Mouse (Mus musculus): ENCODE data around the gene Gm20388.

The Gm20388 gene

DNA sequence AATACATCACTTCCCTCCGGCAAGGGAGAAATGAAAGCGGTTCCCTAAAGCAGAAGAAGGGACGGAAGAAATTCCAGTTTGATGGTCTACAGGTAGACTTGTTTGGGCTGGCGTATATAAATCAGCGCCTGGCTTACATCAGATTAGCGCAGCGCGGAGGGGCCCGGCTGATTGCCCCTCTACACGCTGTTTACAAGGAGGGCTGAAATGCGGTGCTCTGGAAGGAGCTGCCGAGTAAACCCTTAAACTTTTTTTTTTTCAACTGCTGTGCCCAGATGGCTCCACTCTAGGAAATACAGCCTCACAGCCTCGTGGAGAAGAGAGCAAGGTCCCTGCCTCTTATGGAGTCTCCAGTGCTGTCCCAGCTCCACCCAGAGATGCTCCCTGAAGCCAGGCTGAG lies 1070.3 kb downstream of the Gm20388 start:
- no peak for DNase-seq (ENCODE audit: low spot score in 2 of 2)

DNA sequence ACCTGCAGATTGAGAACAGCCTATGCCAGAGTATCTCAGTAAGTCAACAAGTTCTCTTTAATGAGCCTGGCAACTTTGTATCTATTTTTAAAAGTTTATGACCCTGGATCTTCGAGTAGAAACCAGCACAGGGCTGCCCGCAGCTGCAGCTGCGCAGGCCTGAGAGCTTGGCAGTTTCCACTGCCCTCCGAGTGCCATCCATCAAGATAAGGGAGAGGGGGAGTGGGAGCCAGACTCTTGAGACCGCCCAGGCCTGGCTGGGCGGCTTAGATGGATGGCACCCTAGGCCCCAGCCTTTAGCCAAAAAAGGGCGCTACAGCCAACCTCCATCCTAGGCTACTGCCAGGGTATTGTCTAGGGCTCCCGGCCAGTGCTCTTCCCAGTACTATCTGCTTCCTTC lies 1074.2 kb downstream of the Gm20388 start:
- DNase-seq (ENCODE audit: low spot score in 2 of 2) = no peak

DNA sequence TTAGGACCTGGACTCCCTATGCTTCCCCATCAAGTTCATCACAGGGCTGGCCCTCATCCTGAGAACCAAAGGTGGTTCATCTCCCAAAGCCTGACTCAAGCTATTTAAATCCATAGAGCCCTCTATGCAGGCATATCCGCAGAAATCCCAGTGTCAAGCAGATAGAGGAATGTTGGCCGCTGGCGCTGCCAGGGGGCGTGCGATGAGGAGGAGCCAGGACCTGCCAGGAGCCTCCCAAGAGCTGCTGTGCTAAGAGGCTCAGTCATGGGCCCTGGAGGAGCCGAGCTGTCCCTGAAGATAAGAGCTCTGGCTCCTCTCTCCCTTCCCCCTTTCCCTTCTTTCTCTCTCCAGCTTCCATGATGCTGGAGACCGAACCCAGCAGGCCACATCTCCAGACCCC lies 1075.4 kb downstream of the Gm20388 start:
- no peak for DNase-seq (ENCODE audit: low spot score in 2 of 2)

DNA sequence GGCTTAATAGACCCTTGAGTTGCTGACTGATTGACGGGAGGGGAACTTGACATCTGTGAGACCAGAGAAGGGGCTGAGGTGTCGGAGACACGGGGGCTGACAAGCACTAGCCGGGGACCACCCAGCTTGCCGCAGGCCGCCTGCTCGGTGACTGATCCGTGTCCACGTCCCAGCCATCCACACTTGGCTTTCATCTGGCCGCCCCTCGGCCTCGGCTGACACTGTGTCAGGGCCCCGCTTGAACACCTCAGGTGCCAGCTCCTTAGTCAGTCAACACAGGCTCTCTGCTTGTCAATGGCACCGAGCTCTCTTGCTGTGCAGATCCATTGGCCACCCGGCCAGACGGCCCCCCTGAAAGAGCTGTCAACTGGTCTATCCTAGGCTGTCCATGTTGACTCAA lies 1083.1 kb downstream of the Gm20388 start:
- DNase-seq (ENCODE audit: low spot score in 2 of 2) = no peak

DNA sequence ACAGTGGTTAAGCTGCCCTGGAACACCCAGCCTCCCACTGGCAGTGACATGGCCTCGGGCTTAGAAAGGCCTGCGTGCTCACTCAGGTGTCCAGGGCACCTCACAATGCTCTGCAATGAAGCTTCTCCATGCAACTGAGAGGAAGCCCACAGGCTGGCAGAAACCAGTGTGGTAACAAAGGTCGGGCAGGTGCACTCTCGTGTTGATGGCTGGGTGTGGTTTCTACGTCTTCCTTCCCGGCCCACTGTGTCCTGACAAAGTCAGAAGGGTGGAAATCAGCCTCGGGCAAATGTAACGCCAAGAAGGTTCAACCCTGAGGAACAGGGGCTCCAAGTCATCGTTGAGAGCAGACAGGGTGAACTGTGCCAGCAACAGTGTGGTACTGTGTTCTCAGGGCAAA lies 1084.8 kb downstream of the Gm20388 start:
- DNase-seq (ENCODE audit: low spot score in 2 of 2) = no peak

DNA sequence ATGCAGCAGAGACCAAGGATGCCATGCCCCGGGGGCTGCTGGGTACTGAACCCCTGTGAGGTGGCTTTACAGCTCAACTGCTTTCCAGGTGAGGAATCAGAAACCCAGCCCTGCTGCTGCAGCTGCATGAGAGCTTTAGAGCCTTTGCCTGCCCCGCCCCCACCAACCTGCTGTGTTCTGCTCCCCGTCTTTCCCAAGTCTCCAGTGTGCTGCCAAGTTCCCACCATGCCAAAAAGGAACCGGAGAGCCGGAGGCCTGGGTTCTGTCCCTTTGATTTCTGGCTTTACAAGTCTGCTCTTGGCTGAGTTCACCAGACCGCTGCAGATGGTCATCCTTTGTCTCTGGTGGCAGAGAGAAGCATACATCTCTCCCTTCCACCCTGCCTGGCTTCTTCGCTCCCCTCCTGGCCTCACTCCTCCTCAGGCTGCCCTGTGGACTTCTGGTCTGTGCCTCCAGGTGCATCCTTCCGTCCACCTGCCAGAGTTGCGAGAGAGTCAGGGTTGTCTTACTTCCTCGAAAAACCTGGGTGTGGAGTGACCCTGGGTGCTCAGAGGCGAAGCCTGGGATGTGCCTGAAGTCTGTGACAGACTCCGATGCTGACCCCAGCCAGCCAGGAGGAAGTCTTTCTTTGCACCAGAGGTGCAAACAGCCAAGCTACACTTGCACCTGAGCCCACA lies 1086.4 kb downstream of the Gm20388 start:
- DNase-seq (ENCODE audit: low spot score in 2 of 2) = no peak

DNA sequence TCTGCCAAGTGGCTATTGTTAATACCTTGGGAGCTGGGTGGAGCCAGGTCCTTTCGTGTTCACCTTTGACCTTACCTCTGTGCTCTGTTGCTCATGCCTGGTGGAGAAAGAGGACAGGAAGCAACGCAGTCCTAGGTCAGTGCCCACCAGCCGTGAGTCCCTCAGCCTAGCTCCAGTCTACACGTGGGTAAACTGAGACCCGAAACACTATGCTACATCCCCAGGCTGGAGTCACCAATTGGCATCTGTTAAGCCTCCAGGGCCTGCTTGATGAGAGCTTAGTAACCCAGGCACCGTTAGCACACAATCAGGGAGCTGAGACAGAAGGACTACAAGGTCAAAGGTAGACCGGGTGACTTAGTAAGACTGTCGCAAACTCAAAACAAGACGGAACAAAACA lies 1087.3 kb downstream of the Gm20388 start:
- no peak for DNase-seq (ENCODE audit: low spot score in 2 of 2)

DNA sequence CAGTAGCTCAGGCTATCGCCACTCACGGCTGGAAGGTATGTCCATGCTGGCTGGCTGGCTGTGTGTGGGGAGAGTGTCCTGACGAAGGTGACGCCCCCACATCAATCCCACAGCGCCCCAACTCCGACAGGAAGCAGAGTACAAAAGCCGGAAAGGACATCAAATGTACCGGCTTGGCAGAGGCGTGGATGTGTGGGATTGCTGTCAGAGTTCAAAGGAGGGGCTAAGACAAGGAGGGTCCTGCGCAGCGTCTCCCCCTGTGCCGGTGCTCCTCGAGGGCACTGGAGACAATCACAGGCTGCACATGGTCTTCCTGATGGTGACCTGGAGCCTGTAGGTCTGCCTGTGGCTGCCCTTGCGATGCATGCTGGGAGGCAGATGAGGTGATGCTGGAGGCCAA lies 1088.3 kb downstream of the Gm20388 start:
- DNase-seq (ENCODE audit: low spot score in 2 of 2) = no peak

DNA sequence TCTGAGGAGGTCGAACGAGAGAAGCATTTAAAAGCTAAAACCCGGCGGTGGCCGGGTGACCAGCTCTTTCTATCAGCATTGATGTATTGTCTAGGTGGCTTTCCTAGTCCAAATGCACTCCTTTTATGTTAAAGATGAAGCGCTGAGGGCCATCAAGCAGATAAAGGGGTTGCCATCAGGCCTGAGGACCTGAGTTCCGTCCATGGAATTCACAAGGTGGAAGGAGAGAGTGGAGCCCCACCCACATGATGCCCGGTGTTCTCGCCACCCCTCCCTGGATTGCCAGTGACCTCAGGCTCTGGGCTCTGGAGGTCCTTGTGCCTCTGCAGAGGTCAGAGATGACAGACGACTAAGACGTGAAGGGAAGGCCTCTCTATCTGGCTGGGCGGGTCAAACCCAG lies 1091.3 kb downstream of the Gm20388 start:
- DNase-seq (ENCODE audit: low spot score in 2 of 2) = no peak

DNA sequence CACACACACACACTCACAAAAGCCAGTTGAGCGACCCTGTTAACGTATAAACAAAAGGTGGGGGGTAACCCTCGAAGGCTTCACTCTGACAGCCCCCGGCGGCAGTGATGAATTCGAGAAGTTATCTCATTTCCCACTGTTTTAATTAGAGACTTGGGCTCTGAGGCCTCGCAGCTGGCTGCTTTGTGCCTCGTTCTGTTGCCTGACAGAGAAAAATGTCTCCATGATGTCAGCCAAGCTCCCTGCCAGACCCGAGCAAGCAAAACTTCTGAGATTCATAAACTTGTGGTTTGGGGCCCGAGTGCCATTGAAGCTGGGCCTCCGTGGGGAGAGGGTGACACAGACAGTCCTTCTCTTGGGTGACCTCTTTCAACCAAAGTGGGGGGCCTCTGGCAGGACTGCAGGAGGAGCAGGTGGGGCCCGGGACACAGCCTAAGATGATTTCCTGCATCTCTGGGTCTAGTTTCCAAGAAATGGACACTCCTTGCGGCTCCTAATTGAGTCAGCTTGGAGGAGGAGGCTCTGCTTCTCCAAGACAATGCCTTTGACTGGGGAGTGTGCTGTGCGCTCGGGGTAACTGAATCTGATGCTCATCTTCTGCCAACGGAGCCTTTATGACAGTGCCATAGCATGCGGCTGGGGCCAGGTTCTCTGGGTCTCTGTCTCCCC lies 1092.4 kb downstream of the Gm20388 start:
- no peak for DNase-seq (ENCODE audit: low spot score in 2 of 2)

DNA sequence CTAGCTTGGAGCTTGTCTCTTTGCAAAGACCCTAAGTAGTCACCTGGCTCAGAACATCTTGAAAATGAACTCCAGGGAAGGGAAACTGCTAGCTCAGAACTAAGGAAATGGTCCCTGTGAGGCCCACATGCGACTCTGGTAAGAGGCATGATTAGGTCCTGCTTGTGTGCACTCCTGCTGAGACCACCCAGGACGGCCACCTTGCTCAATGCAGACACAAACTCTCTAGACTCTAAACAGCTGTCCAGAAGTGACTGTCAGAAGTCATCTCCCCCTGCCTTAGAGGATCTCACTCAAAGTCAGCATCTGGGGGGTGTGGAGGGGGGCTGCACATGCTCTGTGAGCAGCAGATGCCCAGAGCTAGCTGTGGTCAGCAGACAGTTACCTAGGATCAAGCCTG lies 1093.0 kb downstream of the Gm20388 start:
- DNase-seq (ENCODE audit: low spot score in 2 of 2) = no peak

DNA sequence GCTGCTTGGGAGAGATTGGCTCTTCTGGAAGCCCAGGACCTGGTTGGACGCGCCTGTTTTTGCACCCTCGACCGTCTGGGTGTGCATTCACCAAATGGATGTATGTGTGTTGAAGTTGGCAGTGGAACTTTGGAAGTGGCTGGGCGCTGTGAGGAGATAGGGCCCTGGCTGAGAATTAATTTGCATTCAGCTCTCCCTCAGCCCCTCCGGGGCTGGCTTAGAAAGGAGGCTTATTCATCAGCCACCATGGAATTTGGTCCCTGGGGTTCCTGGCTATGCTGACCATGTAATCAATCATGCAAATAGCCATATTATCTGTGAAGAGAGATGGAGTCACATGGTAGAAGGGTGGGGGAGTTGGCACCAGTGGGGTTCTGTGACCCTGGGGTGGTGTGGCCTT lies 1102.7 kb downstream of the Gm20388 start:
- no peak for DNase-seq (ENCODE audit: low spot score in 2 of 2)

DNA sequence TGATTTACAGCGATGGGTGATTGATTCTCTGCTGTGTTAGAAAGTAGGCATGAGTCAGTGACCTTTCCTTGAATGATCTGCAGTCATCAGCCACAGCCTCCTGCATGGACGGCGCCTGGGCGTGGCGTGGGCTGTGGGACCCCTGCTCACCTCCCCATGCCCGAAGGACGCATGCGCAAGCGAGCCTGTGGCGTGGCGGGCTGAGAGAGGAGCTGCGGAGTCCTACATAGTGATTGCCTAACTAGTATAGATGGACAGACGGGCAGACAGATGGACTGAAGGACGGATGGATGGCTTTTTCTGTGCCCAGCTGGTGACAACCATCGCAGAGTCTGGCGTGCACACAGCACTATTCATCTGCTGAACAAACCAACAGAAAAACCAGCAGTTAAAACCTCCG lies 1106.0 kb downstream of the Gm20388 start:
- DNase-seq (ENCODE audit: low spot score in 2 of 2) = no peak

DNA sequence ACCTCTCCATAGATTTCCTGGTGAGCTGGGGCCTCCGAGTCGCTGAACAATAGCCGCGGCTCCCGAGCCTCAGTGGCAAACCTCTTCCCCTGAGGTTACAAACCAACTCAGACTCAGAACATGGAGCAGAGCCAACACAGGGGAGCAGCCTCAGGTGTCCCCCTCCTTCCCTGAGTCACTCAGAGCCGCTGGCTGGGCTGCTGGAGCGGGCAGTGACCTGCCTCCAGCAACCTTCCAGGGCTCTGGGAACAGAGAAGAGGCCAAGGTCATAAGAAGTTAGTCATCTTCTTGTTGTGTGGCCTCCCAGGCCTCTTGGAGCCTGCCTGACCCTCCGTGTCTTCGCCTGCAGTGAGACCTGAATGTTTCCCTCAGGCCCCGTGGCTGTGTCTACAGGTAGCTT lies 1107.6 kb downstream of the Gm20388 start:
- DNase-seq (ENCODE audit: low spot score in 2 of 2) = no peak

DNA sequence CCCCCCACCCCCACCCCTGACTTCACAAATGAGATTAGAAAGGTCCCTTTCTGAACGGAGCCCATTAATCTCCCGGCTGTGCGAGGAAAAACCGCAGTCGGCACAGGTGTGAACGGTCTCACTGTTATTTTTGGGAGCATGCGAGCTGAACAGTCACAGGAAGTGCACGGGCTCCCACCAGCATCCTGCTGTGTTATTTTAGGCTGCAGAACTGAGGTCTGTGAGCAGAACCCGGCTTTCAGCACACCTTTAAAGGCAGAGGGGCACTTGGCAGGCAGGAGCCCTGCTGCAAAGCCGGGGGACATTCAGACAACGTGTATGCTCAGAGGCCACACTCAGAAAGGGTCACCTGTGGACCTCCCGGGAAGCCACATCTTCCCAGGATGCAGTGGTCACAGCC lies 1110.8 kb downstream of the Gm20388 start:
- no peak for DNase-seq (ENCODE audit: low spot score in 2 of 2)

DNA sequence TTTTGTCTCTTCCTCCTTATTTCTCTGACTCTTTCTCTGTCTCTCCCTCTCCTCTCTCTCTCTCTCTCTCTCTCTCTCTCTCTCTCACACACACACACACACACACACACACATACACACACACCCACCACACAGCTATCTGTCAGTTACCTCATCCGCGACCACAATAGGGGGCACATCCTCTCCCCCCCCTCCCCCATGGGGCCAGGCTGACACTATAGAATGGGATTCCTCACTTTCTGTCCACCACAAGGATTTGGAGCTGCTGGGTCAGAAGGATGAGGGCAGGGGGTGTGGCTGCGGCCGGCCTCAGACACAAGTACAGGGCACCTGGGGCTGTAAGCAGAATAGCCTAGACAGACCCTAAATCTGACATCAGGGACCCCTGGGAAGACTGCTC lies 1112.4 kb downstream of the Gm20388 start:
- DNase-seq (ENCODE audit: low spot score in 2 of 2) = no peak

DNA sequence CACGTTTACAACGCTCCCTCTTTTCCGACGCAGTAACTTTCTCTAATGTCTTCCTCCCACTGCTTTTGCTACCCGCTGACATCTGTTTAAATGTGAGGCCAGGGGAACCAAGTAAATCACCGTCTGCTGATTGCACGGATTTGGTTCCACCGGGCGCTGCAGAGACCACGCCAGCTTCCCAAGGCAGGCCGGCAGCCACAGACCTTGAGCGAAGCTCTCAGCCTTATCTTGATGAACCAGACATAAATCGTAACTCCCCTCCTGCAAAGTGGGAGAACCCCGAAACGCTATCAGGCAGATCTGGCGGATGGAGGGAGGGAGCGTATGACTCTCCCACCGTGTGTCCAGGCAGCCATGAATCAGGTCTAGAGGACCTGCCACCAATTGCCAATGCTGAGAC lies 1113.1 kb downstream of the Gm20388 start:
- no peak for DNase-seq (ENCODE audit: low spot score in 2 of 2)

DNA sequence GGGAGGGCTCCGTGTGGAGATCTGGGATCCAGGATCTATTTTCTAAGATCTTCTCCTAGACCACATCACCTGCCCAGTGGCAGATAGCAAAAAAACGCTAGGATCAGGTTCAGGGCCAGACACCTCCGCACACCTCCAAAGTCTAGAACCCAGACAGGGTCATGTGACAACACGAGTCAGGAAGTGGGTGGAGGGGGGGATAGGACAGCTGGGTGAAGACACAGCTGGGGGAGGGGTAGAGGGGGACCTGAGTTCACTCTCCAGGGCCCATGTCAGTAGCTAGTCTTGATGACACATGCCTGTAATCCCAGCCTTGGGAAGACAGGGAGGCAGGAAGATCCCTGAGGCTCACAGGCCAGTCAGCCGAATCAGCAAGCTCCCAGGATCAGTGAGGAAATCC lies 1114.8 kb downstream of the Gm20388 start:
- DNase-seq (ENCODE audit: low spot score in 2 of 2) = no peak

DNA sequence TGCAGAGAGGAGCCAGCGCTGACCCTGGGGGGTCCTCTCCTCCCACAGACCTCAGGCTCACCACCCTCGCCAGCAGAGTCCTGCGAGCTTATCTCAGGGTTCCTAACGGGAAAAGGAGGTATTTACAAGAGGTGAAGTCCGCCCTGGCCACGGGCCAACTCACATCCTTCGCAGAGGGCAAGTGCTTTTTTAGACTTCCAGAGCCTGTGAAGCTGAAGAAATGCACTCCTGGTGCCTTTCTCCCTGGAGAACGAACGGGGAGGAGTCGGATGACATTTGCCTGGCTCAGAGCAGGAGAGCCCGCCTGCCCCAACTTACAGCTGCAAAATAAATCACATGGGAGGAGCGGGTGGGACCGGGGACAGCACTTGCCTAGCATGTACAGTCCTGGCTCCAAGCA lies 1117.1 kb downstream of the Gm20388 start:
- DNase-seq (ENCODE audit: low spot score in 2 of 2) = no peak

DNA sequence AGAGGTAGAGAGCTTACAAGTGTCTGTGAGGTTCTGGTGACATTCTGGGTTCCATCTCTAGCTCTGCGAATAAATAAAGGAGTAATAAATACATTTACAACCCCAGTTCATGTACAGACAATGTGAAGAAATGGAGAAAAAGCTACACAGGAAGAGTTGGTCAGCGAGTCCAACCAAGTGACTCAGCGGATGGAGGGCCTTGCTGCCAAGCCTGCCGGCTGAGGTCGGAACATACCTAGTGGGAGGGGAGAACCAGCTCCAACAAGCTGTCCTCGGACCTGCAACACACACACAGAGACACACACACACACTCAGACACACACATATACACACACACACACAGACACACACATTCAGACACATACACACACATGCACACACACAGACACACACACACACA lies 1118.4 kb downstream of the Gm20388 start:
- DNase-seq (ENCODE audit: low spot score in 2 of 2) = no peak

DNA sequence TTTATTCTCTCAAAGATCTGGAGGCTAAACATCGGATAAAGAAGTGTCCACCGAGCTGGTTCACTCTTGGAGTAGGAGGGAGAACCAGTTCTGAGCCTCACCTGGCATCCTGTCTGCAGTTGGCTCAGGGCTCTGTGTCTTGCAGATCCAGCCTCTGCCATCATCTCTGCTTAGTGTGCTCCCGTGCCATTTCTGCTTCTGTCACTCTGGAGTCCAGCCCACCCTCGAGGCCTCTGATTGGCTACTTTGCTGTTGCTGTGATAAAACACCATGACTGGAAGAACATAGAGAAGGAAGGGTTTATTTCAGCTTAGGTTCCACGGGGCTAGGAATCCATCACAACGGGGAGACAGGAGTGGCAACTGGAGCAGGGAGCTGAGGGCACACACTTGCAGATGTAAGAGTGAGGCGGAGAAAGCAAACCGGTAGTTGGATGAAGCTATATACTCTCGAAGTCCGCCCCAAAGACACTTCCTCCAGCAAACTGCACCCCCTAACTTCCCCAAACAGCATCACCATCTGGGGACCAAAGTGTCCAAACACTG lies 1119.9 kb downstream of the Gm20388 start:
- no peak for DNase-seq (ENCODE audit: low spot score in 2 of 2)

DNA sequence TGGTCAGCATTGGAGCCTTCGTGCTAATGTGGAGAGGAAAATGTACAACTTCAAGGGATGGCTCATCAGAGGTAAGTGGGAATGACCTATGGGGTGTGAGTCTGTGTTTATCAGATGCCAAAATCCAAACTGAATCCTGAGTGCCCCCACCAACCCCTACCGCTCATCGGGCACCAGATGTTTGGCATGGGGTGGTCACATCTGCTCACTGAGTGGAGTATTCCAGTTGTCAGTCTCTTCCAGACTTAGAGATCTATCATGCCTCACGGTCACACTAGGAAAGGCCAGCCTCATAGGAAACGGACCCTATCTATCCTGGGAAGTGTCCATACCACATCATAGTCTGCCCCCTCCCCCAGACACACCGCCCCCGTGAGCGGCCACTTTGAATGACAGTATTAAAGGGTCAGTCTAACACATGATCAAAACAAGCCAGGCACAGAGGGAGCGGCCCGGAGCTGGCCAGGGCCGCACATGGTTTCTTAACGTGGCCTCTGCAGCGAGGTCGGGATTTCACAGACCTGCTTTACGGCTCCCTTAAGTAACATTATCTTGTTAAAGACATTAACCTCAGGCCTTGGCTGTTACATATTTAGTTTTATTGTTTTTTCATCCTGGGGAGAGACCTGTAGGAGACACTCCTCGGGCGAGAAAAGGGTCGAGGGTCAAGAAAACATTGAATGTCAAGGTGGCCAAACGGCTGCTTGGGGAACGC lies 1122.8 kb downstream of the Gm20388 start:
- no peak for DNase-seq (ENCODE audit: low spot score in 2 of 2)

DNA sequence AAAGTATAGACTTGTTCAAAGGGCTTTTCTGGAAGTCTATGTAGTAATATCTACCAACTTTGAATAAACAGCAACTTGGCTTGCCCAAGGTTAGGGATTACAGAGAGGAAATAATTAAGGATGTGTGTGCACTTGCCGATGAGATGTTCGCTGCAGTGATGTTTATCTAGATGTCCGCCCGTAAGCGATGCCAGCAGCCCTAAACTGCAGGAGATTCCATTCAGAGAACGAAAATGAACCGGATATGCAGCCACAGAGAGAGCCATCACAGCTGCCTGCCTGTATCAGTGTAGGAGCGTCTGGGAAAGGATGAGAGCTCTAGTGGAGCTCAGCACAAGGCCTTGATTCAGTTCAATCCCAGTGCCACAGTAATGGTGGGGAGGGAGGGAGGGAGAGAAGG lies 1125.0 kb downstream of the Gm20388 start:
- DNase-seq (ENCODE audit: low spot score in 2 of 2) = no peak
